Mouse (Mus musculus) kidney, adult 9 months (tissue): Measurements from ENCODE around the gene Pitpnc1.
A peak's percentile ranks its signal among the peaks of the same experiment; 100 is the strongest.

ENCODE experiments used
- DNase-seq: peaks from one replicate; pipeline ENCODE4 v3.0.0; 2022

Pitpnc1 gene

DNA sequence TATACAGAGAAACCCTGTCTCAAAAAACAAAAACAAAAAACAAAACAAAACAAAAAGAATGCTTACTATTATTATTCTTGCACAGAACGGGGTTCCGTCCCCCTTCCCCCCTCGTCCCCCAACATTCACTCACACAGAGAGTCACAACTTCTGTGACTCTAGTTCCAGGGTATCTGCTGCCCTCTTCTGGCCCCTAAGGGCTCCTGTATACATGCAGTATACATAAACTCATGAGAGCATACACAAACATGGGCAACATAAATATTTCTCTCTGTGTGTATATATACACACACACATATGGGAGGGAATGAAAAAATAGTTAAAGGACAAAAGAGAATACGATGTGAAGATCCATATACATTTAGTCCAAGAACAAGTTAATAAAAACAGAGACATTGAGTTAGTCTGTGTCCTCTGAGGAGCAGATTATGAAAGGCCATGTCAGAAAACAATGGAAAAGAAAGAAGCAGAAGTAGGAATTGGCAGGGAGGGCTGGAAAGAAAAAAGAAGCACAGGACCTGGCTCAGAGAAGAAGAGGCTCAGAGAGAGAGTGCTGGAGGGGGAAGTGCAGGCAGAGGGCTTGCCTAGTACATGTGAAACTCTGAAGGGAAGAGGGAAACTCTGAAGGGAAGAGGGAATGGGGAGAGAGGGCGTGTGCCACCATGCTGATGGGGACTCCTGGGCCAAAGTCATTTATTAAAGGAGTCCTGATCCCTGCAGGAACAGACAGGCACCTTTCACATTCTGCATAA lies 68.5 kb downstream of the Pitpnc1 start:
- no peak for DNase-seq

- peak; percentile 47 for DNase-seq
Measured at GRCm38 (mm10) chr11:107400826-107401225, 69.7 kb downstream of the Pitpnc1 start.

DNA sequence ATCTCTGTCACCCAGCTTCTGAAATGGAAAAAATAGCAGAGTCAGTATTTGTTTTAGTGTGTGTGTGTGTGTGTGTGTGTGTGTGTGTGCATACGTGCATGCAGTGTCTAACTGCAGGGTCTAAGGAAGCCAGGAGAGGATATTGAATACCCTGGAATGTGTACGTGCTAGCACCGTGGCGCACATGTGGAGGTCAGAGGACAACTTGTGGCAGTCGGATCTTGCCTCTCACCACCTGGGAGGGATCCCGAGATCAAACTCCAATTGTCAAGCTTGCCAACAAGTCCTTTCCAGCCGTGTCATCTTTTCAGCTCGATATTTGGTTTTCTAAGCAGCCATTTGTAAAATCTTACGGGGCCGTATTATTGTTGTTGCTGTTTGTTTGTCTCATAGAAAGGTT lies 70.5 kb downstream of the Pitpnc1 start:
- peak; percentile 90 for DNase-seq

DNA sequence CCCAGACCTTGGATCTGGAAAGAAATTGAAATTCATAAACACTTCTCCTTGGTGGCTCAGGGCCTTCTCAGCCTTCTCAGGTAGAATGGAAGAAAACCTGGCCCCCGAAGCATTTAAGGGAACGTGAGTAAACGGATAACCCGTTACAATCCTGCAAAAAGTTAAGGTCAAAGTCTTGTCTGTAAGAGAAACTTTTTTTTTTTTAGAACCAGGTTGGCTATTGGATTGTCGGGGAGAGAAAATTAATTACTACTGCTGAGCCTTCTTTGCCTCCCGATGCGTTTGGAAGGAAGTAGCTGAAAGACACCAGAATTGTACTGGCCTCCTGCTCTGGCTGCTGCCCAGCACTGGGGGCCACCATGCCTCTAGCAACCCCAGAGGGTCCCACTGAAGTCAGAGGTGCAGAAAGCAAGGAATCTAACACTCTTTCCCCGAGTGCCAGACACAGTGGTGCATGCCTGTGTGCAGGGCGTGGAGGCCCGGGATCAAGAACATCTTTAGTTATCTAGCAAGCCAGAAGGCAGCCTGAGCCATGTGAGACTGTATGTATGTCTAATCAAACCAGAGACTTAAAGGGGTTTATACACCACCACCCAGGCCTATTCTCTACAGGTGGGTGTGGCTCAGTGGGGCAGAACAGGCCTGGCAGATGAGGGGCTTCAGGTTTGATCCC lies 73.0 kb downstream of the Pitpnc1 start:
- peak; percentile 72 for DNase-seq

- no peak for DNase-seq
Measured at GRCm38 (mm10) chr11:107394245-107394644, 76.3 kb downstream of the Pitpnc1 start.

- no peak for DNase-seq
Measured at GRCm38 (mm10) chr11:107393828-107394165, 76.7 kb downstream of the Pitpnc1 start.

GRCm38 (mm10) chr11:107393154-107393827 lies 77.2 kb downstream of the Pitpnc1 start:
- peak; percentile 58 for DNase-seq

DNA sequence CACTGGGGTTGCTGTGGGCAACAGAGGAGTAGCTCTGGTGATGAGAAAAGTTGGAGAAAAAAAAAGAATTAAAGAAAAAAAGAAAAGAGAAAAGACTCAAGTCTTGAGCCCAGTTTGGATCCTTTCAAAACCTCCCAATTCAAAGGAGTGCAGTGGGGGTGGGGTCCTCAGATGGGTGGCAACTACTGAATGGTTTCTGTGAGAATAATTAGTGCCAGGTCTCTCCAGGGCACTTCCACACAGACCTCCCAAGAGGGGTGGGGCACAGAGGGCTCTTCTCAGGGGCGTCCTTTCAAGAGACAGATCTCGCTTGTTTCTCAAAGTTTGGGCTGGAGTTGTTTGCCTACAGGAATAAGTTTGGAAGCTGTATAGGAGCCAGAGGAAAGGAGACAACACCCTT lies 80.0 kb downstream of the Pitpnc1 start:
- DNase-seq = no peak

DNA sequence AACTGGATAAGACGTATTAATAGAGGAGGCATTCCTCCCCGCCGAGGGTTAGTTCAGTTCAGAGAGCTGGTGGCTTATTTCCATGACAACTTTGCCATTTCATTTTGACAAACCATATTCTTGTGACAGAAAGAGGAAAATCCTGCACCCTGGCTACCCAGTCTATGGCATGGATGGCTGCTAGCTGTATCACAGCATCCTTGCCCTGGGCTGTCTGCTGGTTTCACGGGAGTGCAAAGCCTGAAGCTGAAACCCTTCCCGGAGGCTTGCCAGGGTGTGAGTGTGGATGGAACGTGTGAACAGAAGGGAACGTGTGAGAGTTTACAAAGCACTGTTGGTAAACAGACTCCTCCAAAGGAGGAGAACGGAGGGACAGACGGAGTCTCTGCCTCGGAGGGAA lies 80.5 kb downstream of the Pitpnc1 start:
- DNase-seq = no peak

DNA sequence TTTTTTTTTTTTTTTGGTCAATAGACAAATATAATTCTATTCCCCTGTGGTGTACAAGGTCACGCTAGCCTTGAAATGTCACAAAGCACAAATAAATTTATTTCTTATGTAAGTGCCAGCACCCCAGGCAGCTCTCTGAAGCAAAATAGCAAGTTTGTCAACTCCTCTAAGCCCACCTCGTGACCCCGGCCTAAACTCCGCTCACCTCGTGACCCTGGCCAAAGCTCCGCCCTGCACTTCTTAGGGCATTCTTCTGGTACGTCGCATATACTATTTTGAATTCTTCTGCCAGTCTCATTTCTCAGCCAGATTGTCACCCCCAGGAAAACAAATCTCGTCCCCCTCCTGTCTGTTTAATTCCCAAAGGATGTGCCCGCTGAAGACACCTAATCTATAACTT lies 84.0 kb downstream of the Pitpnc1 start:
- no peak for DNase-seq

GRCm38 (mm10) chr11:107385306-107385705 lies 85.2 kb downstream of the Pitpnc1 start:
- peak; percentile 72 for DNase-seq

DNA sequence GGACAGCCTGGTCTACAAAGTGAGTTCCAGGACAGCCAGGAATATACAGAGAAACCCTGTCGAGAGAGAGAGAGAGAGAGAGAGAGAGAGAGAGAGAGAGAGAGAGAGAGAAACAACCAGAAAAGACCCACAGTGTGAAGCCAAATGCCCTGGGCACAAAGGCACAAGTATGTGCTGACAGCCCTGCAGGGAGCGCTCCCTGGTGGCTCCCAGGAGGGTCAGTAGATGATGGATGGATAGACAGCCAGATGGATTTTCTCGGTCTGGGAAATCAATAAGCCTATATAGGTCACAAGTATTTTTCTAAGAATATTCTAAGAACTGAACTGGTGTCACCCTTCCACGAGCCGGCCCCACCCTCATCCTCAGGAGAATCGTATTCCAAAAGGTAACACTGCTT lies 86.5 kb downstream of the Pitpnc1 start:
- DNase-seq = no peak

DNA sequence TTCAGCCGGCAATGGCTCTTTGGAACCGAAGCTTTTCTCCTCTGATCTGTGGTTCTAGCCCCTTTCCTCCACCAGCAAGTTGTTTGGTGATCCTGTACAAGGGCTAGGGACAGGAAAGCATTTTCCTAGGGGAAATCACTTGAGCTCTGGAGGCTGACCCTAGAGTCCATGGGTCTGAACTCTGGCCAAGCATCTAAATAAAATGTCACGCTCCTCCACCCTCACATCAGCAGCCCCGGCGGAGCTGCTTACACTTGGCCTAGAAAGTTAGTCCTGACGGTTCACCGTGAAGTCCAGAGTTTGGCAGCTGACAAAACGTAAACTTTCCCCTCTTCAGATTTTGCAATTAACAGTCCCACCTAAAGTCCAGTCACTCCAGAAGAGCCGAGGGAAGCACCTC lies 90.5 kb downstream of the Pitpnc1 start:
- peak; percentile 87 for DNase-seq

DNA sequence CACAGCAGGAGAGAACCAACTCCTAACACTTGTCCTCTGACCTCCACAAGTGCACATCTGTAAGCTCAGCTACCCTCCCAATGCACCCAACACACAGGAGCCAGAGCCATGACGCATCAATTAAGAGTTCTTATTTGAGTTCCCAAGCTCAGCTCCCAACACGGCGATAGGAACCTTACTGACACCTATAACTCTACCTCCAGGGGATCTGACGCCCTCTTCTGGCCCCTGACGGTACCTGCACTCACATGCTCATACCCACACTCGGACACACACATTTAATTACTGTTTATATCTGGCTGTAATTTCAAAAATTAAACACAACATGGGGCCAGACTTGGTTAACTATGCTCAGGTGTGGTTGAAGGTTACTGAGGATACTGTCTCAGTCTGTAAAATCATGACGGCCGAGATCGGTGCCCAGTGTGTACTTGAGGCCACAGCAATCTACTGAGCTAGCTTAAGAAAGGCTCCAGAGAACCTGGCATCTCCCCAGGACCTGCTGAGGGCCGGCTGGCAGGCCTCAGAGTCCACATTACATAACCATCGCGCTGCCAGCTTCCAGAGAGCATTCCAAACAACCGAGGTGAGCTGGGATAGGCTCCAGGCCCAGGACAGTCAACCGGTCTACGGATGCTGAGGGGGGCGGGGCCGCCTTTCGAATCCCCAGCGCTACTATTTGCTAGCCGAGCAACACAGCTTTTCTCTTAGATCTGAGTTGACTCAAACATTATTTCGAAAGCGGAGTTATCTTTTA lies 91.2 kb downstream of the Pitpnc1 start:
- DNase-seq = peak; percentile 97

DNA sequence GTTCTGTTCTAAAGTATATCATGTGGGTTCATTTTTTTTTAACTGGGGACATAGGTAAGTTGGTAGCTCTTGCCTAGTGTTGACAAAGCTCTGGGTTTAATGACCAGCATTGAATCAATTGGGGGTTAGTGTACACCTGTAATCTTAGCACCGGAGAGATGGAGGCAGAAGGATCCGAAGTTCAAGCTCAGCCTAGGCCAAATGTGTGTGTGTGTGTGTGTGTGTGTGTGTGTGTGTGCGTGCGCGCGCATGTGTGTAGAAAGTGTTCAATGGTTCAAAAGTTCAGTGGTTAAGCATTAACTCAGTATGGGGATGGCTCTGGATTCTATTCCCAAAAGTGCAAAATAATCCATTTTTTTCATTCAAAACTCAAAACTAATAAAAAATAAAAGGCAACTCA lies 93.2 kb downstream of the Pitpnc1 start:
- DNase-seq = peak; percentile 78

DNA sequence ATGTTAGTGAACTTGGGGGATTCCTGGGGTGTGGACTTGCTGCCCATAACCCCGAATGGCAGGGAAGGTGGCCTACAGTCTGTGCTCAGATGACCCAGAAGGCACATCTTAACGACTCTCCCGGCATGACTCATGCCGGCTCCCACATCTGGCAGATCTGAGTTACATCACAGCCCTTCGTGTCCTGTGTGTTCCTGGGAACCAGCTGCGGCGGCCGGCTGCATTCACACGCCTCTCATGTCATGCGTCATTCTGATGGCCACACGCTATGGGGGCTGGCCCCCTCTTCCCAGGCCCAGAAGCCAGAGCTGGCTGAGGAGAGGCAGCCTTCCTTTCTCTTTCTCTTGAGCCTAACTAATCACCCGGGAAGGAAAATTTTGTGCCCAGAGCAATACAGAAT lies 94.2 kb downstream of the Pitpnc1 start:
- peak; percentile 37 for DNase-seq

DNA sequence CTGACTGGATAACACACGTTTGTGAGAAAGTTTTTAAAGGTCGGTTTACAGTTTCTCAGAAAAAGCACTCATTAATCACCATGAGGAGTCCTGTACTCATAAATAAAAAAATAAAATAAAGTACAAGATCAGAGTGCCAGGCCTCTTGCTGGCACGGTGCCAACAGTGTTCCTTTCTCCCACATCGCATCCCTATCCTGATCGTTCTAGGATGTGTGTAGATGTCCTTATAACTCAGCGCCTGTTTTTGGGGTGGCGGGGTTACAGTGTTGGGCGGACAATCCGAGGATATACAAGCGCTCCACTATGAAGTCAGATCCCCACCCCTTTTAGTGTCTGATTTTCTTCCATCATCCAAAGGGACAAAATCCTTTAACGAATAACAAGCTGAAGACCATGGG lies 94.7 kb downstream of the Pitpnc1 start:
- DNase-seq = no peak

DNA sequence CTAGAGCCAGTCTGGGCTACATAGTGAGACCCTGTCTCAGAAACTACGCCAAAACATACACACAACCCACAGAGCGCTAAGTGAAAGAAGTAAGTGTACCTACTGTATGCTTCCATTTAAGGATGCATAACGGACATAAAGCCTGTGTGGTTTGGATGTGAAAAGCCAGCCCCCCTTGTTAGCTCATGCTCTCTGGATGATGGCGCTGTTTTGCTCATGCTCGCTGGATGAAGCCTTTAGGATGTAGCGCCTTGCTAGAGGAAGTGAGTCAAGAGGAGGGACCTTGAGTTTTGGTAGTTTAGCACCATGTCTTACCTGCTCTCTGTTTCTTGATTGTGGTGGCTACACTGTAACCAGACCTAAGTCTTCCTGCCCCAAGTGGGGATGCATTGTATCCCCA lies 96.9 kb downstream of the Pitpnc1 start:
- no peak for DNase-seq

GRCm38 (mm10) chr11:107373154-107373553 lies 97.3 kb downstream of the Pitpnc1 start:
- no peak for DNase-seq

DNA sequence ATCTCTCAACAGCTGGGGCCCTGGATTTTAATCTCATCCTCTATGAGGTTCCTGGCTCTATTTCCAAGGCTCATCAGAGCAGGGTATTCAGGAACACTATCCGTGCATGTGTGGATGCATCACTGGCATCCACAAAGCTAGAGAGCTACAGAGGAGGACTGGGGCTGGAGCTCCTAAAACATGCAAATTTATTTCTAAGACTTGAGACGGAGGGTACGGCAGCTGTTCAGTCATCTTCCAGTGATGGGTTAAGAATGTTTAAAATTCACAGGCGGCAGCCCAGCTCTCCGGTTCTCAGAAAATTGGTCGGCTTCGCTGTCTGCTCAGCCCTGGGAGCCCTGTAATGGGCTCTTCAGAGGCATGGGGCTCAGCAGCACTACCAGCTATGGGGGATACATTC lies 97.8 kb downstream of the Pitpnc1 start:
- DNase-seq = no peak

DNA sequence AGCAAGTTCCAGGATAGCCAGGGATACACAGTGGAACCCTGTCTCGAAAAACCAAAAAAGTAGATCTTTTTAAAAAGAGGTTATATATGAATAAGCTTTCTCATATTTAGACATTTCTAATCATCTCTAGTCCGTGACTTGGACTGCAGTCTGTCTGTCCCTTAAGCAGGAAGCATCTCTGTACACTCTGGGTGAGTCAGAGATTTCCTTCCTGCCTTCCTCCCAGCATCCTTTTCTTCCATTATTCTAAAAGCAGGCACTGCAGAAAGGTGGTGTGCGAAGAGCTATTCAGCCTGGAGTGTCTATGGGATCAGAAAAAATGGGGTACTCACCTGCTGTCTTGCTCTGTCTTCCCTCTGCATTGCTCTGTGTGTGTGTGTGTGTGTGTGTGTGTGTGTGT lies 100.0 kb downstream of the Pitpnc1 start:
- no peak for DNase-seq

DNA sequence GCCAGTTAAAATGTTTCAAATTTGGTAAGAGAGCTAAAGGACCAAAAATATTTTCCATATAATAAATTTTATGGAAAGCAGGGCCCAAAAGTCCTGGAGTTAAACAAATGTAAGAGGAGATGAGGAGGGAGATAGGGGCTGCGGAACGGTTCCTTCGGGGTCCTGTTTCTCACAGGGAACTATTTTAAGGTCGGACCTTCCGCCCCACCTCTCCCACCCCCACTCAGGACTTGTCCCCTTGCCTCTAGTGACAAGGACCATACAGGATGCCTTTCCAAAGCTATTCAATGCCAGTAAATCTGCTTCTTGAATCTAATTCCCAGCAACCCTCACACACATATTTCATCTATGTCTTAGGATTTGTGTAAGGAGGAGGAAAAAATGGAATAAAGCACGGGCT lies 100.8 kb downstream of the Pitpnc1 start:
- no peak for DNase-seq

DNA sequence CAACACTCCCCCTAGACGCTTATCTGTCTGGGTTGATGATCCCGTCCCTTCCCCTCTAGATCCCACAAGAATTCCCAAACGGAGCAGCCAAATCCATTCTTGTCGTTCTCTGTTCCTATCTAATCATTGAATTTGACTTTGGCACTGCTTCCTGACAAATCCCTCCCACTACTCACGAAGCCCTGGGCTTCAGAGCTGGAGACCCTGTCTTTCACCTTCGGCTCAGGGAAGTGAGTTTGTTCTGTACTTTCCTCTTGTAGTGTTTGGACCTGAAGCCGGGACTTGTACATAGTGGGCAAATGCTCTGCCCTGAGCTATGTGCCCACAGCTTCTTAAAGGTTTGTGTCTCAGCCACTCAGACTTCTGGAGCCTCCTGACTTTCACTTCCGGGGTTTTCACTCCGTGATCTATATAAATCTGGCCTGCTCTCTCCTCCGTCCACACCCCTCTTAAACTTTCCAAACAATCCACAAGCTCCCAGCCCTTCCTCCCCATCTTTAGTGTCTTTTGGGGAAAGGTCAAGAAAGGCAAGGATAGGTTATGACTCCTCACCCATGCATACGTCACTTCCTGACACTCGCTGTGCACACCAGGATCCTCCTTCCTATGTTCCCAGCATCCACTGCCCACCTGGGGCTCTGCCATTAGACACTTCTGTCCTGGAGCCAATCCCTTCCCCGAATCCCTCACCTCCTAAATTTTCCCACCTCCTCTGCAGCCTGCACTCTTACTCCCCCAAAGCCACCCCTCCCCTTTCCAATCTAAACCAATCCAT lies 104.4 kb downstream of the Pitpnc1 start:
- no peak for DNase-seq
